Mouse (Mus musculus): ENCODE data around the gene Kcmf1. TPM values are rescaled to one million over a fixed set of nuclear protein-coding genes. Genes with fewer than 3 reads are reported as not detected.

Gene Kcmf1
- total and polyA plus RNA-seq, 2 experiments from 2014 or later, result 52.1 to 93.7 TPM

- TF ChIP-seq EP300 (IDR thresholded peaks at IDR 0.05; ENCODE audit: low read depth) (no peak), CTCF (IDR thresholded peaks at IDR 0.05; ENCODE audit: low read depth) (no peak)
- ATAC-seq (ENCODE audit: insufficient read depth, low read depth), result no peak
- WGBS, result 88% methylated on average over 7 of the region's 7 CpGs
- Histone ChIP-seq H3K9ac (replicated peaks; ENCODE audit: low read depth, low read length) (no peak overlapping the region), H3K27ac (ENCODE audit: low read depth) (no peak overlapping the region), H3K9me3 (replicated peaks; ENCODE audit: control insufficient read depth, low read length) (no peaks in the 10 kb centered on the region), H3K36me3 (replicated peaks; ENCODE audit: control insufficient read depth, insufficient read depth, low read length) (peaks cover 66% of the 10 kb centered on the region), H3K4me2 (ENCODE audit: low read depth, low read length) (no peak overlapping the region), H3K4me1 (ENCODE audit: control insufficient read depth, insufficient read depth) (no peaks in the 10 kb centered on the region), H3K27me3 (ENCODE audit: control insufficient read depth, insufficient read depth, low read length) (no peaks in the 10 kb centered on the region), H3K4me3 (ENCODE audit: low read depth, low read length) (no peak overlapping the region)
- no peak for DNase-seq (ENCODE audit: low spot score)
These were observed 57.7 kb downstream of the Kcmf1 start for GRCm38 (mm10) chr6:72841986-72842502.

GRCm38 (mm10) chr6:72840867-72841780, 58.7 kb downstream of the Kcmf1 start:
- 88% methylated on average over 13 of the region's 13 CpGs for WGBS
- no peak overlapping the region for H3K27ac ChIP-seq (ENCODE audit: low read depth)

GRCm38 (mm10) chr6:72837756-72838155, 62.0 kb downstream of the Kcmf1 start:
- Histone ChIP-seq H3K27ac (ENCODE audit: low read depth) (no peak overlapping the region), H3K4me1 (ENCODE audit: control insufficient read depth, insufficient read depth) (no peaks in the 10 kb centered on the region), H3K9me3 (replicated peaks; ENCODE audit: control insufficient read depth, low read length) (no peaks in the 10 kb centered on the region), H3K4me3 (ENCODE audit: low read depth, low read length) (no peak overlapping the region), H3K9ac (replicated peaks; ENCODE audit: low read depth, low read length) (no peak overlapping the region), H3K4me2 (ENCODE audit: low read depth, low read length) (no peak overlapping the region), H3K36me3 (replicated peaks; ENCODE audit: control insufficient read depth, insufficient read depth, low read length) (peaks cover 30% of the 10 kb centered on the region), H3K27me3 (ENCODE audit: control insufficient read depth, insufficient read depth, low read length) (no peaks in the 10 kb centered on the region)
- TF ChIP-seq CTCF (IDR thresholded peaks at IDR 0.05; ENCODE audit: low read depth), result no peak
- TF ChIP-seq EP300 (IDR thresholded peaks at IDR 0.05; ENCODE audit: low read depth), result no peak
- no peak for ATAC-seq (ENCODE audit: insufficient read depth, low read depth)
- WGBS, result 85% methylated on average over 4 of the region's 4 CpGs
- DNase-seq (ENCODE audit: low spot score), result no peak

More at GRCm38 (mm10) chr6:72840867-72841780, 58.7 kb downstream of the Kcmf1 start:
- H3K9me3 ChIP-seq (replicated peaks; ENCODE audit: control insufficient read depth, low read length), result no peaks in the 10 kb centered on the region
- no peaks in the 10 kb centered on the region for H3K27me3 ChIP-seq (ENCODE audit: control insufficient read depth, insufficient read depth, low read length)
- DNase-seq (ENCODE audit: low spot score) (no peak), ATAC-seq (ENCODE audit: insufficient read depth, low read depth) (no peak)
- TF ChIP-seq EP300 (IDR thresholded peaks at IDR 0.05; ENCODE audit: low read depth) (no peak), CTCF (IDR thresholded peaks at IDR 0.05; ENCODE audit: low read depth) (no peak)
- peaks cover 57% of the 10 kb centered on the region for H3K36me3 ChIP-seq (replicated peaks; ENCODE audit: control insufficient read depth, insufficient read depth, low read length)
- H3K4me2 ChIP-seq (ENCODE audit: low read depth, low read length), result no peak overlapping the region
- H3K4me1 ChIP-seq (ENCODE audit: control insufficient read depth, insufficient read depth), result no peaks in the 10 kb centered on the region
- no peak overlapping the region for H3K4me3 ChIP-seq (ENCODE audit: low read depth, low read length)
- H3K9ac ChIP-seq (replicated peaks; ENCODE audit: low read depth, low read length), result no peak overlapping the region

GRCm38 (mm10) chr6:72834518-72834917, 65.3 kb downstream of the Kcmf1 start:
- DNase-seq (ENCODE audit: low spot score) (no peak), ATAC-seq (ENCODE audit: insufficient read depth, low read depth) (no peak)
- Histone ChIP-seq H3K9me3 (replicated peaks; ENCODE audit: control insufficient read depth, low read length) (no peaks in the 10 kb centered on the region), H3K4me1 (ENCODE audit: control insufficient read depth, insufficient read depth) (no peaks in the 10 kb centered on the region), H3K4me2 (ENCODE audit: low read depth, low read length) (no peak overlapping the region), H3K4me3 (ENCODE audit: low read depth, low read length) (no peak overlapping the region), H3K9ac (replicated peaks; ENCODE audit: low read depth, low read length) (no peak overlapping the region), H3K27me3 (ENCODE audit: control insufficient read depth, insufficient read depth, low read length) (no peaks in the 10 kb centered on the region), H3K27ac (ENCODE audit: low read depth) (no peak overlapping the region), H3K36me3 (replicated peaks; ENCODE audit: control insufficient read depth, insufficient read depth, low read length) (peaks cover 3% of the 10 kb centered on the region; the same call in 1 of the 2 replicates)
- TF ChIP-seq CTCF (IDR thresholded peaks at IDR 0.05; ENCODE audit: low read depth) (no peak), EP300 (IDR thresholded peaks at IDR 0.05; ENCODE audit: low read depth) (no peak)
- 64% methylated on average over 4 of the region's 4 CpGs for WGBS

- TF ChIP-seq CTCF (IDR thresholded peaks at IDR 0.05; ENCODE audit: low read depth) (no peak), EP300 (IDR thresholded peaks at IDR 0.05; ENCODE audit: low read depth) (no peak)
- H3K4me1 ChIP-seq (ENCODE audit: control insufficient read depth, insufficient read depth), result no peaks in the 10 kb centered on the region
- no peaks in the 10 kb centered on the region for H3K27me3 ChIP-seq (ENCODE audit: control insufficient read depth, insufficient read depth, low read length)
- no peaks in the 10 kb centered on the region for H3K9me3 ChIP-seq (replicated peaks; ENCODE audit: control insufficient read depth, low read length)
- no peak overlapping the region for H3K4me2 ChIP-seq (ENCODE audit: low read depth, low read length)
- H3K9ac ChIP-seq (replicated peaks; ENCODE audit: low read depth, low read length), result no peak overlapping the region
- 40% methylated on average over 3 of the region's 3 CpGs for WGBS
- DNase-seq (ENCODE audit: low spot score), result no peak
- H3K36me3 ChIP-seq (replicated peaks; ENCODE audit: control insufficient read depth, insufficient read depth, low read length), result no peaks in the 10 kb centered on the region
- no peak overlapping the region for H3K27ac ChIP-seq (ENCODE audit: low read depth)
- ATAC-seq (ENCODE audit: insufficient read depth, low read depth), result no peak
- H3K4me3 ChIP-seq (ENCODE audit: low read depth, low read length), result no peak overlapping the region
These were observed 67.9 kb downstream of the Kcmf1 start for GRCm38 (mm10) chr6:72831858-72832257.
